Mouse (Mus musculus) thymus, postnatal 0 days (tissue): ENCODE measurements at regions not wholly inside any gene's neighbourhood (a gene's known extent, or its start where the extent isn't known, plus 50 kb on each side); places are given as distances from the start of the nearest gene placed in this dataset.

Source experiments
- DNase-seq: peaks from one replicate; pipeline ENCODE4 v3.0.0-alpha.2; 2015; ENCODE audit warnings: low spot score

GRCm38 (mm10) chr9:117870616-117871015, 169.7 kb upstream of the Azi2 start:
- no peak for DNase-seq

GRCm38 (mm10) chr9:117863944-117864343, 176.4 kb upstream of the Azi2 start:
- DNase-seq: no peak

- peak; percentile 5 for DNase-seq
Measured at GRCm38 (mm10) chr9:117863318-117863717, 177.0 kb upstream of the Azi2 start.

GRCm38 (mm10) chr9:117859580-117860045, 180.7 kb upstream of the Azi2 start:
- no peak for DNase-seq

- DNase-seq: no peak
Measured at GRCm38 (mm10) chr9:117843531-117843930, 196.8 kb upstream of the Azi2 start.

GRCm38 (mm10) chr9:117836696-117837380, 203.5 kb upstream of the Azi2 start:
- DNase-seq: no peak

- DNase-seq: no peak
Measured at GRCm38 (mm10) chr9:117833586-117833985, 203.9 kb upstream of the Rbms3 start.

- DNase-seq: no peak
Measured at GRCm38 (mm10) chr9:117814661-117815060, 184.9 kb upstream of the Rbms3 start.

GRCm38 (mm10) chr9:117813216-117813615, 183.5 kb upstream of the Rbms3 start:
- no peak for DNase-seq

- no peak for DNase-seq
Measured at GRCm38 (mm10) chr9:117805812-117806211, 176.1 kb upstream of the Rbms3 start.

- DNase-seq: no peak
Measured at GRCm38 (mm10) chr9:117784186-117784591, 154.5 kb upstream of the Rbms3 start.

- DNase-seq: no peak
Measured at GRCm38 (mm10) chr9:117754651-117755050, 124.9 kb upstream of the Rbms3 start.

GRCm38 (mm10) chr9:117753466-117753865, 123.8 kb upstream of the Rbms3 start:
- DNase-seq: no peak

- no peak for DNase-seq
Measured at GRCm38 (mm10) chr9:117744906-117745305, 115.2 kb upstream of the Rbms3 start.

- no peak for DNase-seq
Measured at GRCm38 (mm10) chr9:117729366-117729765, 99.7 kb upstream of the Rbms3 start.

GRCm38 (mm10) chr9:117720161-117720598, 90.5 kb upstream of the Rbms3 start:
- DNase-seq: no peak

- no peak for DNase-seq
Measured at GRCm38 (mm10) chr9:117717346-117717745, 87.6 kb upstream of the Rbms3 start.

GRCm38 (mm10) chr9:117716476-117716875, 86.8 kb upstream of the Rbms3 start:
- DNase-seq: no peak

- DNase-seq: no peak
Measured at GRCm38 (mm10) chr9:117714741-117715675, 85.3 kb upstream of the Rbms3 start.

GRCm38 (mm10) chr9:117713121-117713520, 83.4 kb upstream of the Rbms3 start:
- DNase-seq: no peak

GRCm38 (mm10) chr9:117711793-117712192, 82.1 kb upstream of the Rbms3 start:
- no peak for DNase-seq

GRCm38 (mm10) chr9:117710966-117711365, 81.3 kb upstream of the Rbms3 start:
- no peak for DNase-seq
